Mouse (Mus musculus) thymus, postnatal 4 days (tissue): Measurements from ENCODE around the gene Abcb8.

ENCODE experiments used
- DNase-seq: peaks from one replicate; pipeline ENCODE4 v3.0.0; 2021

Abcb8 gene

GRCm38 (mm10) chr5:24427285-24427633, 33.8 kb downstream of the Abcb8 start:
- DNase-seq: no peak

- DNase-seq: no peak
Measured at GRCm38 (mm10) chr5:24427981-24428402, 34.5 kb downstream of the Abcb8 start.

GRCm38 (mm10) chr5:24428596-24428995, 35.1 kb downstream of the Abcb8 start:
- DNase-seq: no peak

- DNase-seq: no peak
Measured at GRCm38 (mm10) chr5:24433993-24434392, 40.5 kb downstream of the Abcb8 start.

GRCm38 (mm10) chr5:24441187-24441586, 47.7 kb downstream of the Abcb8 start:
- DNase-seq: no peak

- DNase-seq: peak; percentile 38
Measured at GRCm38 (mm10) chr5:24442029-24442428, 48.6 kb downstream of the Abcb8 start.

- no peak for DNase-seq
Measured at GRCm38 (mm10) chr5:24443204-24443603, 49.7 kb downstream of the Abcb8 start.

GRCm38 (mm10) chr5:24443927-24444326, 50.5 kb downstream of the Abcb8 start:
- DNase-seq: peak; percentile 24

GRCm38 (mm10) chr5:24444746-24445427, 51.4 kb downstream of the Abcb8 start, which contains the start of gene Fastk:
Fastk (minus strand) TSS chr5:24445287.
- peak; percentile 98 for DNase-seq

GRCm38 (mm10) chr5:24445428-24446080, 52.1 kb downstream of the Abcb8 start:
- peak; percentile 49 for DNase-seq

GRCm38 (mm10) chr5:24446630-24447029, 53.2 kb downstream of the Abcb8 start:
- DNase-seq: no peak

- peak; percentile 89 for DNase-seq
Measured at GRCm38 (mm10) chr5:24447624-24448298, 54.3 kb downstream of the Abcb8 start, which contains the start of gene Tmub1. Tmub1 (minus strand) TSS chr5:24447854.

GRCm38 (mm10) chr5:24451264-24452029, 58.0 kb downstream of the Abcb8 start:
- peak; percentile 90 for DNase-seq

- DNase-seq: peak; percentile 67
Measured at GRCm38 (mm10) chr5:24452030-24452690, 58.7 kb downstream of the Abcb8 start, which contains the start of gene Agap3. Agap3 (plus strand) TSS chr5:24452177.

GRCm38 (mm10) chr5:24452691-24453233, 59.3 kb downstream of the Abcb8 start:
- DNase-seq: peak; percentile 58

GRCm38 (mm10) chr5:24453283-24453984, 60.0 kb downstream of the Abcb8 start:
- DNase-seq: no peak

- no peak for DNase-seq
Measured at GRCm38 (mm10) chr5:24453985-24454303, 60.5 kb downstream of the Abcb8 start.

GRCm38 (mm10) chr5:24455076-24455475, 61.6 kb downstream of the Abcb8 start:
- DNase-seq: no peak

GRCm38 (mm10) chr5:24455613-24456012, 62.1 kb downstream of the Abcb8 start:
- no peak for DNase-seq
